ENCODE assay signal across 8 mouse cellular contexts in genomic region chr9:108753326-108753725, GRCm38 (mm10). TPM values are rescaled to one million over a fixed set of nuclear protein-coding genes. Genes with fewer than 3 reads are reported as not detected.
A peak's percentile ranks its signal among the peaks of the same experiment; 100 is the strongest.
DNase-seq lines count a peak whose midpoint lies in the region; ATAC-seq and TF ChIP-seq lines count a peak whose summit lies in the region.

No protein-coding gene starts in this region.

- peak; percentile 73 for DNase-seq in kidney, adult 2 months
- DNase-seq in ZHBTc4 (ENCODE audit: low read depth, low spot score): peak; percentile 97
- peak; percentile 64 for DNase-seq in heart, postnatal 0 days (ENCODE audit: low spot score)
- peak; percentile 46 to 50 for DNase-seq in left cerebral cortex, adult 8-10 months (ENCODE audit: low spot score in 2 of 2)
- DNase-seq in thymus, postnatal 36 days: peak; percentile 21 to 22

- H3K27ac ChIP-seq in kidney, adult 2 months (ENCODE audit: insufficient read depth, low read depth, low read length): peak overlapping the region; percentile 89
- no peak overlapping the region for H3K27ac ChIP-seq in kidney, embryonic 14.5 days (ENCODE audit: low read depth, low read length)
- H3K27ac ChIP-seq in cortical plate, adult 2 months (ENCODE audit: insufficient read depth, low read length): no peak overlapping the region
- H3K27ac ChIP-seq in heart, postnatal 0 days (ENCODE audit: low read depth): no peak overlapping the region
- no peak overlapping the region for H3K27ac ChIP-seq in olfactory bulb, adult 2 months (ENCODE audit: insufficient read depth, low read depth, low read length)

- H3K4me1 ChIP-seq in kidney, adult 2 months (ENCODE audit: control insufficient read depth, insufficient read depth, low read length): peaks cover 17% of the 10 kb centered on the region; the same call in 1 of the 2 replicates
- no peaks in the 10 kb centered on the region for H3K4me1 ChIP-seq in kidney, embryonic 14.5 days (ENCODE audit: control insufficient read depth, insufficient read depth, low read length)
- H3K4me1 ChIP-seq in cortical plate, adult 2 months (ENCODE audit: control insufficient read depth, insufficient read depth, low read length): no peaks in the 10 kb centered on the region
- no peaks in the 10 kb centered on the region for H3K4me1 ChIP-seq in heart, postnatal 0 days (ENCODE audit: control insufficient read depth, insufficient read depth)
- peaks cover 2% of the 10 kb centered on the region for H3K4me1 ChIP-seq in olfactory bulb, adult 2 months (ENCODE audit: control insufficient read depth, insufficient read depth, low read length)

- no peaks in the 10 kb centered on the region for H3K9me3 ChIP-seq in kidney, embryonic 14.5 days (ENCODE audit: control insufficient read depth, low read length)
- H3K9me3 ChIP-seq in heart, postnatal 0 days (replicated peaks; ENCODE audit: control insufficient read depth, low read length): no peaks in the 10 kb centered on the region

- H3K4me3 ChIP-seq in kidney, adult 2 months (ENCODE audit: insufficient read depth, low read depth, low read length): no peak overlapping the region
- H3K4me3 ChIP-seq in kidney, embryonic 14.5 days (ENCODE audit: low read length): no peak overlapping the region
- no peak overlapping the region for H3K4me3 ChIP-seq in cortical plate, adult 2 months (ENCODE audit: insufficient read depth, low read length)
- no peak overlapping the region for H3K4me3 ChIP-seq in heart, postnatal 0 days (ENCODE audit: low read depth, low read length)
- no peak overlapping the region for H3K4me3 ChIP-seq in olfactory bulb, adult 2 months (ENCODE audit: insufficient read depth, low read depth, low read length)

- no peak overlapping the region for H3K9ac ChIP-seq in kidney, embryonic 14.5 days (ENCODE audit: low read depth, low read length)
- H3K9ac ChIP-seq in heart, postnatal 0 days (replicated peaks; ENCODE audit: low read depth, low read length): no peak overlapping the region

- no peak for TF ChIP-seq EP300 in heart, postnatal 0 days (IDR thresholded peaks at IDR 0.05; ENCODE audit: low read depth)

- TF ChIP-seq POLR2A in kidney, adult 2 months (IDR thresholded peaks at IDR 0.05; ENCODE audit: low read depth, low read length): no peak
- no peak for TF ChIP-seq POLR2A in cortical plate, adult 2 months (IDR thresholded peaks at IDR 0.05; ENCODE audit: extremely low read depth, insufficient read depth, low read length)
- TF ChIP-seq POLR2A in olfactory bulb, adult 2 months (IDR thresholded peaks at IDR 0.05; ENCODE audit: insufficient read depth, low read depth, low read length): no peak

- peak; percentile 90 for TF ChIP-seq CTCF in kidney, adult 2 months (conservative IDR thresholded peaks at IDR 0.05; ENCODE audit: insufficient read depth, insufficient read length, low read depth, low read length)
- TF ChIP-seq CTCF in cortical plate, adult 2 months (IDR thresholded peaks at IDR 0.05; ENCODE audit: extremely low read depth, insufficient read depth, low read length): peak; percentile 88
- TF ChIP-seq CTCF in heart, postnatal 0 days (IDR thresholded peaks at IDR 0.05; ENCODE audit: low read depth): peak; percentile 70
- peak; percentile 64; the same call in 1 of the 2 replicates for TF ChIP-seq CTCF in olfactory bulb, adult 2 months (IDR thresholded peaks at IDR 0.05; ENCODE audit: insufficient read depth, low read depth, low read length)

- no peaks in the 10 kb centered on the region for H3K36me3 ChIP-seq in kidney, adult 2 months (ENCODE audit: control insufficient read depth, insufficient read depth, low read length)
- H3K36me3 ChIP-seq in kidney, embryonic 14.5 days (ENCODE audit: control insufficient read depth, insufficient read depth, low read length): 0 out of 2 replicates have a peak, but pooled peaks cover 3% of the 10 kb centered on the region
- H3K36me3 ChIP-seq in heart, postnatal 0 days (replicated peaks; ENCODE audit: control insufficient read depth, insufficient read depth, low read length): 0 out of 2 replicates have a peak, but pooled peaks cover 6% of the 10 kb centered on the region

- no peaks in the 10 kb centered on the region for H3K27me3 ChIP-seq in kidney, adult 2 months (replicated peaks; ENCODE audit: control insufficient read depth, insufficient read depth, low read length)
- no peaks in the 10 kb centered on the region for H3K27me3 ChIP-seq in kidney, embryonic 14.5 days (ENCODE audit: control insufficient read depth, insufficient read depth, low read length)
- H3K27me3 ChIP-seq in heart, postnatal 0 days (ENCODE audit: control insufficient read depth, insufficient read depth, low read length): no peaks in the 10 kb centered on the region

- no peak overlapping the region for H3K4me2 ChIP-seq in kidney, embryonic 14.5 days (replicated peaks; ENCODE audit: low read depth, low read length)
- no peak overlapping the region for H3K4me2 ChIP-seq in heart, postnatal 0 days (ENCODE audit: low read depth, low read length)

- WGBS in kidney, adult 2 months: 66% methylated on average over 9 of the region's 9 CpGs
- 70% methylated on average over 9 of the region's 9 CpGs for WGBS in kidney, embryonic 14.5 days
- 68% methylated on average over 9 of the region's 9 CpGs for WGBS in heart, postnatal 0 days
- WGBS in olfactory bulb, adult 2 months: 48% methylated on average over 9 of the region's 9 CpGs

- ATAC-seq in kidney, embryonic 14.5 days (ENCODE audit: low FRiP score, low TSS enrichment): no peak
- ATAC-seq in heart, postnatal 0 days (ENCODE audit: insufficient read depth, low read depth): no peak

RNA-seq across cellular contexts. Expression of gene Ip6k2, which starts 30.3 kb away (rescaled TPM):
- 68.3 and 78.0 TPM in 2 replicates for polyA plus RNA-seq in kidney, adult 2 months (2012; rRNA removed)
- polyA plus RNA-seq in kidney, embryonic 14.5 days (2014; fragmentation: Nextera tagmentation; extraction: Ambion mirVana): 125 and 134 TPM in 2 replicates
- 145 and 162 TPM in 2 replicates for polyA plus RNA-seq in cortical plate, adult 2 months (2012; rRNA removed)
- 28.9 and 33.1 TPM in 2 replicates for total RNA-seq in heart, postnatal 0 days (2014; rRNA removed; ENCODE audit: low replicate concordance)
- polyA plus RNA-seq in heart, postnatal 0 days (2015; fragmentation: Nextera tagmentation; extraction: Ambion mirVana): 20.5 and 22.1 TPM in 2 replicates
- 100 to 1,000 TPM; 137 to 158 (median 157) TPM for total RNA-seq in left cerebral cortex, adult 8-10 months (2022)
- polyA plus RNA-seq in olfactory bulb, adult 2 months (2012; ENCODE audit: insufficient read depth, insufficient read length, low replicate concordance, missing spikeins): not detected in 2 replicates

RNA-seq across cellular contexts. Expression of gene Nckipsd, which starts 54.8 kb away (rescaled TPM):
- 19.1 and 24.1 TPM in 2 replicates for polyA plus RNA-seq in kidney, adult 2 months (2012; rRNA removed)
- 9.0 and 21.7 TPM in 2 replicates for polyA plus RNA-seq in kidney, embryonic 14.5 days (2014; fragmentation: Nextera tagmentation; extraction: Ambion mirVana)
- polyA plus RNA-seq in cortical plate, adult 2 months (2012; rRNA removed): 65.0 and 66.8 TPM in 2 replicates
- 12.0 and 13.7 TPM in 2 replicates for total RNA-seq in heart, postnatal 0 days (2014; rRNA removed; ENCODE audit: low replicate concordance)
- 8.8 and 10.0 TPM in 2 replicates for polyA plus RNA-seq in heart, postnatal 0 days (2015; fragmentation: Nextera tagmentation; extraction: Ambion mirVana)
- 10 to 100 TPM; 56.8 to 65.8 (median 59.9) TPM for total RNA-seq in left cerebral cortex, adult 8-10 months (2022)
- polyA plus RNA-seq in olfactory bulb, adult 2 months (2012; ENCODE audit: insufficient read depth, insufficient read length, low replicate concordance, missing spikeins): not detected in 2 replicates

Comparison
In these comparisons a context has a peak if more than half of its experiments do, and no peak if none do; other contexts are left out.
1. DNase-seq: peak in every context shown above with its lines; median percentile 97 in ZHBTc4; 73 in kidney, adult 2 months; 64 in heart, postnatal 0 days; 48 in left cerebral cortex, adult 8-10 months; 22 in thymus, postnatal 36 days.